Mouse (Mus musculus): ENCODE measurements around the gene Vmn1r76.

The Vmn1r76 gene

GRCm38 (mm10) chr7:11938113-11938512 lies at the start of gene Vmn1r76:
TSS of gene Vmn1r76 (minus strand) at chr7:11938213.
- in situ Hi-C loops (cut with MseI, MboI) = no loop called here

GRCm38 (mm10) chr7:11972611-11973010 lies 34.6 kb upstream of the Vmn1r76 start:
- in situ Hi-C loops (cut with MseI, MboI) = no loop called here

GRCm38 (mm10) chr7:11947991-11948390 lies 10.0 kb upstream of the Vmn1r76 start:
- in situ Hi-C loops (cut with MseI, MboI) = no loop called here

- in situ Hi-C loops (cut with MseI, MboI) = no loop called here
These were observed 63.7 kb downstream of the Vmn1r76 start, which contains the start of gene Vmn1r75 for GRCm38 (mm10) chr7:11874330-11874729. TSS of gene Vmn1r75 (plus strand) at chr7:11874630.
